Mouse (Mus musculus) gastrocnemius, postnatal 14 days (tissue): ENCODE results near the gene Bclaf1. TPM values are rescaled to one million over a fixed set of nuclear protein-coding genes. Genes with fewer than 3 reads are reported as not detected.

Source experiments
- DNase-seq: peaks from one replicate; pipeline ENCODE4 v3.0.0; 2021; ENCODE audit warnings: mixed read lengths
- intact Hi-C: fragments of 180-260 bp; cut with DNase I; formaldehyde crosslinking; loops from one replicate; pipeline ENCODE4 v1.15.1; 2025; ENCODE audit warnings: low total_unique reads
- long read RNA-seq, 2 experiments: library from polyadenylated mRNA; stranded (forward); transcript quantifications; one replicate each; pipeline ENCODE4 v2.0.0; 2021
- total RNA-seq, 2 experiments: library from RNA; stranded (reverse); gene quantifications; 2 replicates each; pipeline ENCODE4 v1.2.3; 2021

The Bclaf1 gene
- total RNA-seq = 10 to 100 TPM; 46.4 to 51.7 TPM
- long read RNA-seq, experiment 1, full-length matches to known transcripts = 15 of 19 reads
- long read RNA-seq, experiment 1, partial matches to known transcripts = 3 of 19 reads
- long read RNA-seq, experiment 1, other reads (novel, unspliced or antisense) = 1 of 19 reads
- long read RNA-seq, experiment 2, full-length matches to known transcripts = 11 of 17 reads
- long read RNA-seq, experiment 2, partial matches to known transcripts = 4 of 17 reads
- long read RNA-seq, experiment 2, other reads (novel, unspliced or antisense) = 2 of 17 reads

- intact Hi-C loops = no loop called here
- DNase-seq = peak; percentile 100
These were observed at the start of gene Bclaf1 for GRCm38 (mm10) chr10:20311918-20312735. TSS of gene Bclaf1 (plus strand) at chr10:20312469.

DNA sequence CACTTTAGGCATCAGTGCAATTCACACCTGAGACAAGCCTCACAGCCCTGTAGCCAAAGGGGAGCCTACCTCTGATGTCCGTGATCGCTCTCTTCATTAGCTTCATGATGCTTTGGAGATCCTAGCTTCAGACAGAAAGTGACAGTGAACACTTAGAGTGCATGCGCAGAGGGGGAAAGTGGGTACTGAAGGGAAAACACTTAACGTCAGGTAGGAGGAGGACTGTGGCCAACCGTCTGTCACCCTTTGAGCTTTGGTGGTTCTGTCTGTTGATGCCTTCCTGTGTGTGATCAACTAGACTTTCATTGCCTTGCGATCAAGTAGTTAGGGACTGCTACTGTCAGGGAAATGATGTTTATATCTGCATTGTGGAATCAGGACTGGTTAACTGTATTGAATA lies 49.4 kb upstream of the Bclaf1 start:
- no peak for DNase-seq
- intact Hi-C loops = no loop called here

GRCm38 (mm10) chr10:20264479-20264878 lies 47.8 kb upstream of the Bclaf1 start:
- no peak for DNase-seq
- intact Hi-C loops = no loop called here

- DNase-seq = no peak
- intact Hi-C loops = no loop called here
These were observed 45.2 kb upstream of the Bclaf1 start for GRCm38 (mm10) chr10:20267032-20267431.

DNA sequence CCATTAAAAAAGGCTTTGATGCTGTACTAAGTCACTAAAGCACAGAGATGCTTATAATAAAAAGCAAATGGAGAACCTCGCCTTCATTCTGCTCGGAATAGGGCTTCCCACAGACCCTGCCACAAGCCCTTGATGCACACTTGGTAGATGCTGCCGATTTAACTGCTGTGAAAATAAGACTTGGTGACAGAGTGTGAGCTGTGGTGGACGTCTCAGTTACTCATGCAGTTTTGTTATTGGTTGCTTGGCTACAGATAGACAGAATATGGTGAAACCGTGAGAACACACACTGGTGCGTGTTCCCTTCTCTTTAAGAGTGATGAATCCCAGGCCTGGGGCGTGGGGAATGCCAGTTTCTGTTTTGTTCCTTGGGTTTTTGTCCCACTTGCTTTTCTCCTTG lies 43.3 kb upstream of the Bclaf1 start:
- intact Hi-C loops = no loop called here
- DNase-seq = no peak

GRCm38 (mm10) chr10:20272380-20272779 lies 39.9 kb upstream of the Bclaf1 start:
- intact Hi-C loops = no loop called here
- no peak for DNase-seq

GRCm38 (mm10) chr10:20273278-20273677 lies 39.0 kb upstream of the Bclaf1 start:
- intact Hi-C loops = no loop called here
- DNase-seq = no peak

DNA sequence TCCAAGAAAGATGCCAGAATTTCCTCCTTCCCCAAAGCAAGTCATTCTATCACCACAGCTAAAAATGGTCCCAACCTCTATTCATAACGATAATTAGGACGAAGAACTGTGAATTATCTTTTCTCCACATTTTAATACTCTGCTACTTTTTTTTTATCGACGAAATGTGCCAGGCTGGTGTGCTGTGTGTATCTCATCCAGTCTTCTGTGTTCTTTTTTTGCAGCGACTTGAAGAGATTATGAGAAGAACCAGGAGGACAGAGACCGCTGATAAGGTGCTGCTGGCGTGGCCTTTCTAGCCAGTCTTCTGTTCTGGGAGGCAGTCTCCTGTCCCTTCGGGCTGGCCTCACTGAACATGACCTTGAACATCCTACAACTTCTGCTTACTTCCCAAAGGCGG lies 38.2 kb upstream of the Bclaf1 start:
- intact Hi-C loops = no loop called here

DNA sequence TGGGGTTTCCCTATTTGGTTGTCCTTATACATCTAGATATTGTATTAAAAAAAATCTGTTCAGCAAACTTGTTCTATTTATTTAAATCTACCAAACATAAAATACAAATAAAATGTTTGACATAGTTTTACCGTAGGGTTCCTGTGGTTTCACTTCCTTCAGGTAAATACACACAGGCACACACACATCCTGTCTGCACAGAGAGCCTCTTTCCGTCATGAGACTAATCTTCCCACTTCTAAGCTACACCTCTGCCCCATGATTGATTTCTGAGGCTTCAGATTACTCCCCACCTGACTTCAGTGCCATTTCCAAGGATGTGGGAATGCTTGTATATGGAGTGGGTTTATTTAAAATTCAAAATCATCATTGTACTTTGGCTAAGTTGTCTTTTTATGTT lies 30.8 kb upstream of the Bclaf1 start:
- DNase-seq = no peak
- intact Hi-C loops = loop anchor here (10.0 kb wide), 1 partner anchor 663 kb away; no protein-coding TSS in a partner anchor

More for the DNA sequence above, 38.2 kb upstream of the Bclaf1 start:
- DNase-seq = no peak

DNA sequence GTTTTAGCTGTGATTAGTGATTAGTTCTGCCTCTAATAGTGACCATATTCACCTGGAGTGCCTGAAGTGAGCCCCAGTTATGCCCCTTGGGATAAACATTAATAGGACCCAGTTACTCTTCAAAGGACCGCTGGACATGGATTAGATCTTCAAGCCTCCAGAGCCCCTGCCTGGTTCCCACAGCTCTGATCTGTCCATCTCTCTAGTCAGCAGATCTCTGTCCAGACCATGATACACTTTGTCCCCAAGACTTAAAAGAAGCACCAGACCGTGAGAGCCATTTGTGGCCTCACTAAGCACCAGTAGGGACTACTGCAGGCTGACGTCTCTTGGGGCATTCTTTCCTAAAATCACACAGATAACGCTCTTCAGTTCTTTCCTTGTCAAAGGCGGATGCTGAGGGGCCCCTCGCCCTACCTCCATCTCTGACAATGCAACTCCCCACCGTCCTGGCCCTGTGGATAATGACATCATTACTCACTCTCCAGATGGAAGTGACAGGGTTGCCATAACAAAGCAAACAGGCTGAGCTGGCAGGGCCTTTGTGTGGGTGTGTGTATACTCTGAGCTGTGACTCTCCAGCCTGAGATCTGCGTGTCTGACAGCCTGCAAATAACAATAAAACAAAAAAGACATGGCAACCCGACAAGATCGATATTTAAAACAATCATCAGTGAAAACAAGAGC lies 26.8 kb upstream of the Bclaf1 start:
- peak; percentile 34 for DNase-seq
- intact Hi-C loops = loop anchor here (10.0 kb wide), 1 partner anchor 659 kb away; no protein-coding TSS in a partner anchor

GRCm38 (mm10) chr10:20285994-20286836 lies 26.1 kb upstream of the Bclaf1 start:
- no peak for DNase-seq
- intact Hi-C loops = loop anchor here (10.0 kb wide), 1 partner anchor 659 kb away; no protein-coding TSS in a partner anchor

DNA sequence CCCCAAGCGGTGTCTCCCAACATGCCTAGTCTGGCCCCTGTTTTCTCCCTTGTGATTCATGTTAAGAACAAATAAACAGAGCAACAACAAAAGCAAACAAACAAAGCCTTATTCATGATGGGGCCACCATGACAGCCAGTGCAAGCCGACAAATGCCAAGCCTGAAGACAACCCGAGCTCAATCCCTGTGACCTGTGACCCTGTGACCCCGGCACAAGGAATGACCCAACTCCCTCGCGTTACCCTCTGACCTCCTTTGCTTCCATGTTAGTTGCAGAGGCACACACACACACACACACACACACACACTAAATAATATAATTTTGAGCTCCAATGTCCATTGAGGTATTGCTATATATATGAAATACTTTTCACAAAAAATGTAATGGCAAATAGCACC lies 24.9 kb upstream of the Bclaf1 start:
- intact Hi-C loops = loop anchor here (10.0 kb wide), 1 partner anchor 657 kb away; no protein-coding TSS in a partner anchor
- DNase-seq = no peak

- DNase-seq = peak; percentile 85
- intact Hi-C loops = no loop called here
These were observed 21.8 kb upstream of the Bclaf1 start for GRCm38 (mm10) chr10:20290467-20290883.

GRCm38 (mm10) chr10:20295961-20296360 lies 16.3 kb upstream of the Bclaf1 start:
- no peak for DNase-seq
- intact Hi-C loops = no loop called here

DNA sequence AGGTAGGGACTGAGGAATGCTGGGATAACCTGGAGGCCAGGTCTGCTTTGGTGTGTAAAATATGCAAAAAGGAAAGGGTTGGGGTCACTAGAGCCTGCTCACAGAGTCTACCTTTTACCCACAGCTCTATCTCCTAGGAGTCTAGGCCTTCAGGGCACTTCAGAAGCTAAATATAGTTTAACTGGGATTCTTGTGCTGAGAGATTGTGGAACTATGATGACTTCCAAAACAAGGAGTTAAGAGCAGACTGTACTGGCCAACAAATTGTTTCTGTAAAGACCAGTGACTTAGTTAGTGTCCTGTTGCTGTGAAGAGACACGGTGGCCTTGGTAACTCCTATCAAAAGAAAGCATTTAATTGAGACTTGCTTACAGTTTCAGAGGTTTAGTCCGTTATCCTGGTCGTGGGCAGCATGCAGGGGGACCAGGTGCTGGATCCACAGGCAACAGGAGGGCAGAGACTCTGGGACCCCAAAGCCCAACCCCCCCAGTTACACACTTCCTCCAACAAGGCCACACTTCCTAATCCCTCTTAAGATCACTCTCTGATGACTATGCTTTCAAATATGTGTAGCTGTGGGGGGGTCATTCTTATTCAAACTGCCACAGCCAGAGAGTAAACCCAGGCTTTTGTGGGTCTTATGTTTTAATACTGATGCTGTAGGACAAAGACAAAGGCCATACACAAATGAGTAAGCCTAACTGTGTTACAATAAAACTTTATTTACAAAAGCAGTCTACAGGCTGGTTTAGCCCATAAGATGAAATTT lies 13.9 kb upstream of the Bclaf1 start:
- intact Hi-C loops = no loop called here
- DNase-seq = no peak

DNA sequence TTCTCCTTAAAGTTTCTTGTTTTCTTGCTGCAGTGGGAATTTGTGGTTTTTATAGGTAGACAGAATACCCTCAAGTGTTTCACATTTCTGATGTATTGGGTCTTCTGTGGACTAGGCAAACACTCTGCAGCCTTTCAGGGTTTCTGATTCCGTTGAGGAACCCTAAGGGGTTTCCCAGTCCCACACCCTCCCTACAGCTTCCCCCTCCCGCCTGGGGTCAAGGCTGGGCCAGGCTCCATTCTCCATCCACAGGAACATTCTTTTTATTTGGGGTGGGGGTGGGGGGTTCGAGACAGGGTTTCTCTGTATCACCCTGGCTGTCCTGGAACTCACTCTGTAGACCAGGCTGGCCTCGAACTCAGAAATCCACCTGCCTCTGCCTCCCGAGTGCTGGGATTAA lies 13.2 kb upstream of the Bclaf1 start:
- no peak for DNase-seq
- intact Hi-C loops = no loop called here

- no peak for DNase-seq
- intact Hi-C loops = no loop called here
These were observed 1.1 kb upstream of the Bclaf1 start for GRCm38 (mm10) chr10:20310969-20311769.
